ENCODE assay signal across 8 mouse cellular contexts in the genomic region with DNA sequence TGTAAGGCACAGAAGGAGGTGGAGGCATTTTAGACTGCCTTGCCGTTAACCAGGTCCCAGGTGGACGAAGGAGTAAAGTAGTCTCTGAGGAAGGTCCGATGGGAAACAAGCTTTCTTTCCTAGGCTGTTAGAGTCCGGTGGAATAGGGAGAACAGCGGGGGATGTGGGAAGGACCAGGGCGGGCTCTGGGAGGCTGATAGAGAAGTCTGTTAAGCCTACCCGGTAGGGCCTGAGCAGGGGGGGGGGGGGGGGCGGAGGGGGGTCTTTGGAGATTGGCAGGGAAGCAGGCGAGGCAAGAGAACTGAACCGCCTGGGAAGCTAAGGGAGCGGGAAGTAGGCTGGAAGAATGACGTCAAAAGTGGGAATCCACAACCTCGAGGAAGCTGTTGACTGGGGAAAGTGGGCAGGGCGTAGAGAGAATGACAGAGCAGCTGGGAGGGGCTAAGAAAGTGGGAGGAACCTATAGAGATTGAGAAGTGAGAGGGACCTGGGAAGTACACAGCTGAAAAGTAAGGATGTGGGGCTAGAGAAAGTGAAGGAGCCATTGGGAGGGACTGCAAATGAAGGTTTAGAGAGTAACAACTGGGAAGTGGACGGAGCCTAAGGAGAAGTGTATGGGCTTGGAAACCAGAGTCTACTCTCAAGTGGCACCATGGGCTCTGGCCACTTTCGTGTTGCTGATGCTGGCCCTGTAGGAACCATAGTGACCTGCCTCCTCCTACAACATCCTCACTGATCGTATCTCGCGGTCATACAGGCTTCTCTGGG. TPM values are rescaled to one million over a fixed set of nuclear protein-coding genes. Genes with fewer than 3 reads are reported as not detected.
DNase-seq lines count a peak whose midpoint lies in the region; ATAC-seq lines count a peak whose summit lies in the region.

No protein-coding gene starts in this region.

- no peaks in the 10 kb centered on the region for H3K36me3 ChIP-seq in intestine, embryonic 14.5 days (ENCODE audit: control insufficient read depth, insufficient read depth, low read length)
- no peaks in the 10 kb centered on the region for H3K36me3 ChIP-seq in liver, embryonic 15.5 days (replicated peaks)
- no peaks in the 10 kb centered on the region for H3K36me3 ChIP-seq in neural tube, embryonic 12.5 days

- H3K9ac ChIP-seq in intestine, embryonic 14.5 days (ENCODE audit: low read length), result no peak overlapping the region
- H3K9ac ChIP-seq in liver, embryonic 15.5 days, result no peak overlapping the region
- no peak overlapping the region for H3K9ac ChIP-seq in neural tube, embryonic 12.5 days

- no peaks in the 10 kb centered on the region for H3K9me3 ChIP-seq in intestine, embryonic 14.5 days (ENCODE audit: control insufficient read depth, low read length)
- H3K9me3 ChIP-seq in liver, embryonic 15.5 days (replicated peaks), result no peaks in the 10 kb centered on the region
- H3K9me3 ChIP-seq in neural tube, embryonic 12.5 days, result 0 out of 2 replicates have a peak, but pooled peaks cover 6% of the 10 kb centered on the region

- no peaks in the 10 kb centered on the region; the same call in 1 of the 2 replicates for H3K4me1 ChIP-seq in intestine, embryonic 14.5 days (replicated peaks; ENCODE audit: control insufficient read depth, insufficient read depth, low read length)
- H3K4me1 ChIP-seq in liver, embryonic 15.5 days (replicated peaks), result peaks cover 12% of the 10 kb centered on the region
- peaks cover 5% of the 10 kb centered on the region; the same call in 1 of the 2 replicates for H3K4me1 ChIP-seq in neural tube, embryonic 12.5 days

- peak; percentile 88 for ATAC-seq in intestine, embryonic 14.5 days (replicated peaks; ENCODE audit: low FRiP score, low TSS enrichment, low read depth)
- peak; percentile 51 for ATAC-seq in liver, embryonic 15.5 days (ENCODE audit: insufficient read depth)
- ATAC-seq in neural tube, embryonic 12.5 days (ENCODE audit: low FRiP score, low read depth), result peak; percentile 80

- peak; percentile 67 for DNase-seq in gastrocnemius, adult 18-20 months (ENCODE audit: low spot score)
- DNase-seq in gastrocnemius, postnatal 4 days (ENCODE audit: low spot score in 2 of 2), result no peak
- peak; percentile 71 for DNase-seq in brain, adult 2 months (ENCODE audit: low read depth, low spot score)
- peak; percentile 48 for DNase-seq in gastrocnemius, postnatal 25 days
- DNase-seq in intestine, embryonic 14.5 days (ENCODE audit: low spot score), result no peak
- no peak for DNase-seq in left cerebral cortex, adult 18-20 months (ENCODE audit: low spot score in 2 of 2)

- H3K27me3 ChIP-seq in intestine, embryonic 14.5 days (replicated peaks; ENCODE audit: control insufficient read depth, insufficient read depth, low read length), result no peaks in the 10 kb centered on the region
- H3K27me3 ChIP-seq in liver, embryonic 15.5 days, result peaks cover 4% of the 10 kb centered on the region; the same call in 1 of the 2 replicates
- peaks cover 5% of the 10 kb centered on the region for H3K27me3 ChIP-seq in neural tube, embryonic 12.5 days (replicated peaks)

- peak overlapping the region; percentile 15; the same call in 1 of the 2 replicates for H3K4me3 ChIP-seq in intestine, embryonic 14.5 days (ENCODE audit: low read depth, low read length)
- H3K4me3 ChIP-seq in liver, embryonic 15.5 days (replicated peaks), result peak overlapping the region; percentile 17; the same call in 1 of the 2 replicates
- H3K4me3 ChIP-seq in neural tube, embryonic 12.5 days, result peak overlapping the region; percentile 16; the same call in 1 of the 2 replicates

- peak overlapping the region; percentile 46 for H3K4me2 ChIP-seq in intestine, embryonic 14.5 days (ENCODE audit: low read length)
- peak overlapping the region; percentile 44 for H3K4me2 ChIP-seq in liver, embryonic 15.5 days
- peak overlapping the region; percentile 48 for H3K4me2 ChIP-seq in neural tube, embryonic 12.5 days (replicated peaks)

- WGBS in intestine, embryonic 14.5 days, result under 1% methylated on average over 18 of the region's 19 CpGs
- 6% methylated on average over 18 of the region's 19 CpGs for WGBS in liver, embryonic 15.5 days (ENCODE audit: insufficient replicate concordance)
- 3% methylated on average over 19 of the region's 19 CpGs for WGBS in neural tube, embryonic 12.5 days

- H3K27ac ChIP-seq in intestine, embryonic 14.5 days (ENCODE audit: low read depth), result no peak overlapping the region
- no peak overlapping the region for H3K27ac ChIP-seq in liver, embryonic 15.5 days (replicated peaks)
- no peak overlapping the region for H3K27ac ChIP-seq in neural tube, embryonic 12.5 days

RNA-seq across cellular contexts. Expression of a gene that starts 8.5 kb away (rescaled TPM):
- total RNA-seq in gastrocnemius, adult 18-20 months (2021), result 1 to 10 TPM in 1 of 2 experiments, under 1 TPM in 1; 0.78 to 1.1 TPM
- 1 to 10 TPM; 4.0 to 4.8 TPM for total RNA-seq in gastrocnemius, postnatal 4 days (2021)
- 1 to 10 TPM; 1.1 to 1.3 TPM for total RNA-seq in gastrocnemius, postnatal 25 days (2021)
- 36.4 and 43.1 TPM in 2 replicates for polyA plus RNA-seq in intestine, embryonic 14.5 days (2014; fragmentation: Nextera tagmentation; extraction: Ambion mirVana)
- polyA plus RNA-seq in liver, embryonic 15.5 days (2015; fragmentation: Nextera tagmentation; extraction: Ambion mirVana), result 0.29 and 0.31 TPM in 2 replicates
- polyA plus RNA-seq in neural tube, embryonic 12.5 days (2016; fragmentation: Nextera tagmentation; extraction: Ambion mirVana), result 228 and 271 TPM in 2 replicates
- 100 to 1,000 TPM; 543 to 577 TPM for total RNA-seq in left cerebral cortex, adult 18-20 months (2021)

RNA-seq across cellular contexts. Expression of a gene that starts 9.1 kb away (rescaled TPM):
- under 1 TPM in 1 of 2 experiments, not detected in 1; 0.57 TPM for total RNA-seq in gastrocnemius, adult 18-20 months (2021)
- total RNA-seq in gastrocnemius, postnatal 4 days (2021), result 1 to 10 TPM; 1.3 to 1.4 TPM
- under 1 TPM; 0.27 to 0.41 TPM for total RNA-seq in gastrocnemius, postnatal 25 days (2021)
- 10.4 and 10.8 TPM in 2 replicates for polyA plus RNA-seq in intestine, embryonic 14.5 days (2014; fragmentation: Nextera tagmentation; extraction: Ambion mirVana)
- 0.71 and 0.76 TPM in 2 replicates for polyA plus RNA-seq in liver, embryonic 15.5 days (2015; fragmentation: Nextera tagmentation; extraction: Ambion mirVana)
- polyA plus RNA-seq in neural tube, embryonic 12.5 days (2016; fragmentation: Nextera tagmentation; extraction: Ambion mirVana), result 5.8 TPM in 2 replicates
- total RNA-seq in left cerebral cortex, adult 18-20 months (2021), result under 1 TPM; 0.37 to 0.52 TPM

RNA-seq across cellular contexts. Expression of a gene that starts 17.7 kb away (rescaled TPM):
- under 1 TPM; 0.21 to 0.46 TPM for total RNA-seq in gastrocnemius, adult 18-20 months (2021)
- total RNA-seq in gastrocnemius, postnatal 4 days (2021), result 1 to 10 TPM; 2.1 TPM
- 1 to 10 TPM in 1 of 2 experiments, under 1 TPM in 1; 0.31 to 1.2 TPM for total RNA-seq in gastrocnemius, postnatal 25 days (2021)
- polyA plus RNA-seq in intestine, embryonic 14.5 days (2014; fragmentation: Nextera tagmentation; extraction: Ambion mirVana), result 6.3 and 6.4 TPM in 2 replicates
- polyA plus RNA-seq in liver, embryonic 15.5 days (2015; fragmentation: Nextera tagmentation; extraction: Ambion mirVana), result 2.6 and 4.2 TPM in 2 replicates
- polyA plus RNA-seq in neural tube, embryonic 12.5 days (2016; fragmentation: Nextera tagmentation; extraction: Ambion mirVana), result 4.3 and 4.5 TPM in 2 replicates
- 1 to 10 TPM; 1.2 to 1.8 TPM for total RNA-seq in left cerebral cortex, adult 18-20 months (2021)

RNA-seq across cellular contexts. Expression of a gene that starts 36.4 kb away (rescaled TPM):
- total RNA-seq in gastrocnemius, adult 18-20 months (2021), result 10 to 100 TPM; 34.1 to 40.3 TPM
- total RNA-seq in gastrocnemius, postnatal 4 days (2021), result 10 to 100 TPM; 35.5 to 35.7 TPM
- 10 to 100 TPM; 35.8 to 48.9 TPM for total RNA-seq in gastrocnemius, postnatal 25 days (2021)
- 11.2 and 12.2 TPM in 2 replicates for polyA plus RNA-seq in intestine, embryonic 14.5 days (2014; fragmentation: Nextera tagmentation; extraction: Ambion mirVana)
- polyA plus RNA-seq in liver, embryonic 15.5 days (2015; fragmentation: Nextera tagmentation; extraction: Ambion mirVana), result 4.9 and 7.0 TPM in 2 replicates
- 19.4 and 19.9 TPM in 2 replicates for polyA plus RNA-seq in neural tube, embryonic 12.5 days (2016; fragmentation: Nextera tagmentation; extraction: Ambion mirVana)
- 100 to 1,000 TPM; 314 to 325 TPM for total RNA-seq in left cerebral cortex, adult 18-20 months (2021)

RNA-seq across cellular contexts. Expression of a gene that starts 37.1 kb away (rescaled TPM):
- total RNA-seq in gastrocnemius, adult 18-20 months (2021), result under 1 TPM in 1 of 2 experiments, not detected in 1; 0.31 TPM
- under 1 TPM; 0.49 to 0.67 TPM for total RNA-seq in gastrocnemius, postnatal 4 days (2021)
- total RNA-seq in gastrocnemius, postnatal 25 days (2021), result under 1 TPM; 0.77 to 0.99 TPM
- polyA plus RNA-seq in intestine, embryonic 14.5 days (2014; fragmentation: Nextera tagmentation; extraction: Ambion mirVana), result 60.3 and 75.4 TPM in 2 replicates
- polyA plus RNA-seq in liver, embryonic 15.5 days (2015; fragmentation: Nextera tagmentation; extraction: Ambion mirVana), result 11.1 and 11.2 TPM in 2 replicates
- polyA plus RNA-seq in neural tube, embryonic 12.5 days (2016; fragmentation: Nextera tagmentation; extraction: Ambion mirVana), result 1.1 and 1.2 TPM in 2 replicates
- 1 to 10 TPM in 1 of 2 experiments, under 1 TPM in 1; 0.68 to 1.6 TPM for total RNA-seq in left cerebral cortex, adult 18-20 months (2021)

Comparison
In these comparisons a context has a peak if more than half of its experiments do, and no peak if none do; other contexts are left out.
1. DNase-seq: peak in gastrocnemius, adult 18-20 months (single experiment), brain, adult 2 months (single experiment) and gastrocnemius, postnatal 25 days (single experiment); none in gastrocnemius, postnatal 4 days (0 of 2), intestine, embryonic 14.5 days (single experiment) and left cerebral cortex, adult 18-20 months (0 of 2).
2. RNA of a gene that starts 8.5 kb away (total RNA-seq): 543 to 577 TPM in left cerebral cortex, adult 18-20 months; 4.0 to 4.8 TPM in gastrocnemius, postnatal 4 days, 1.1 to 1.3 TPM in gastrocnemius, postnatal 25 days and 0.78 to 1.1 TPM in gastrocnemius, adult 18-20 months; every median in the first group is over 10 times any median in the second.
3. Peak in every context shown above with its lines, with median percentiles within 50 percentile points of each other: ATAC-seq, H3K4me2 ChIP-seq and H3K4me3 ChIP-seq.